Mouse (Mus musculus): ENCODE measurements around the gene Mum1. TPM values are rescaled to one million over a fixed set of nuclear protein-coding genes. Genes with fewer than 3 reads are reported as not detected.

Gene Mum1
- polyA plus RNA-seq (2014; fragmentation: Nextera tagmentation; extraction: Ambion mirVana), result 61.3 and 66.5 TPM in 2 replicates

GRCm38 (mm10) chr10:80226416-80227165, at the start of gene Mum1:
Mum1 (plus strand) TSS chr10:80226434.
- peak; percentile 97 for DNase-seq (ENCODE audit: low spot score)

DNA sequence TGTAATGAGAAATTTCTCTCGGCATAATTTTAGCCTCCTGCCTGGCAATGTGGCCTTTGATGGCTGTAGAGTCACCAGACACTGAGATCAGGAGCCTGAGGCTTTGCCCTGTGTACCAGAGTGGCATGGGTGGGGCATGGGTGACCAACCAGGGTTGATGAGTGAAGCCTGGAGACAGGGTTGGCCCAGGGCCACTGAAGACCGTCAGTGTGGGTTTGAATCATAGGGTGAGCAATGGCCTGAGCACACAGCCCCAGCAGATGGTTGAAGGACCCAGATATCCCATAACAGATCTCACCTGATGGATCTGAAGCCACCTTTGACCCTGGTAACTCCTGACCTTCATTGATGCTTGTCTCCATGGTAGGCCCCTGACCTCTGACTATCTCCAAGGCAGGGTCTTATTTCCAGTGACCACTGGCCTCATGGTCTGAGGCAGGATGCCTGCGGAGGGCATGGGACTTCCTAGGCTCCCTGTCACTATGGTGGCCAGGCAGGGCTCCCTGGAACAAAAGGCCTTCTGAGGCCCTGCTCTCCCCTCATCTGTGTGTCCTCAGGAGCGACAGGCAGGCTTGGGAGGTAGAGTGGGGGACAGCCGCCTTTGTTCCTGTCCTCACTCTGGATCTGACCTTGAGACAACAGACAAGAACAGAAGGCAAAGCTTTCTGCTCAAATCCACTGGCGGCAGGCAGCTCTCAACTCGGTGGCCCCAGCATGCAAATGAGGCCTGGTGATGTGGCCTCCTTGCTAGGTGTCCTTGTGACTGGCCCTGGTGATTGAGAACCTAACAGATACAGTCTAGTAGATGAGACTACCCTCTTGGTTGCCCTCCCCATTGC, 48.6 kb upstream of the Mum1 start:
- DNase-seq (ENCODE audit: low spot score), result no peak

More at GRCm38 (mm10) chr10:80226416-80227165, at the start of gene Mum1:
- Histone ChIP-seq H3K36me3 (ENCODE audit: control insufficient read depth, insufficient read depth, low read length) (peaks cover 29% of the 10 kb centered on the region), H3K4me3 (ENCODE audit: low read depth, low read length) (peak within 1 kb of the TSS; percentile 74), H3K9ac (ENCODE audit: low read length) (peak within 1 kb of the TSS; percentile 84), H3K27ac (ENCODE audit: low read depth) (peak within 1 kb of the TSS; percentile 90), H3K4me2 (ENCODE audit: low read length) (peak within 1 kb of the TSS; percentile 60), H3K27me3 (replicated peaks; ENCODE audit: control insufficient read depth, insufficient read depth, low read length) (no peaks in the 10 kb centered on the region), H3K4me1 (replicated peaks; ENCODE audit: control insufficient read depth, insufficient read depth, low read length) (peaks cover 23% of the 10 kb centered on the region), H3K9me3 (ENCODE audit: control insufficient read depth, low read length) (no peaks in the 10 kb centered on the region)
- under 1% methylated on average over 70 of the region's 75 CpGs for WGBS
- peak; percentile 99 for ATAC-seq (replicated peaks; ENCODE audit: low FRiP score, low TSS enrichment, low read depth)

DNA sequence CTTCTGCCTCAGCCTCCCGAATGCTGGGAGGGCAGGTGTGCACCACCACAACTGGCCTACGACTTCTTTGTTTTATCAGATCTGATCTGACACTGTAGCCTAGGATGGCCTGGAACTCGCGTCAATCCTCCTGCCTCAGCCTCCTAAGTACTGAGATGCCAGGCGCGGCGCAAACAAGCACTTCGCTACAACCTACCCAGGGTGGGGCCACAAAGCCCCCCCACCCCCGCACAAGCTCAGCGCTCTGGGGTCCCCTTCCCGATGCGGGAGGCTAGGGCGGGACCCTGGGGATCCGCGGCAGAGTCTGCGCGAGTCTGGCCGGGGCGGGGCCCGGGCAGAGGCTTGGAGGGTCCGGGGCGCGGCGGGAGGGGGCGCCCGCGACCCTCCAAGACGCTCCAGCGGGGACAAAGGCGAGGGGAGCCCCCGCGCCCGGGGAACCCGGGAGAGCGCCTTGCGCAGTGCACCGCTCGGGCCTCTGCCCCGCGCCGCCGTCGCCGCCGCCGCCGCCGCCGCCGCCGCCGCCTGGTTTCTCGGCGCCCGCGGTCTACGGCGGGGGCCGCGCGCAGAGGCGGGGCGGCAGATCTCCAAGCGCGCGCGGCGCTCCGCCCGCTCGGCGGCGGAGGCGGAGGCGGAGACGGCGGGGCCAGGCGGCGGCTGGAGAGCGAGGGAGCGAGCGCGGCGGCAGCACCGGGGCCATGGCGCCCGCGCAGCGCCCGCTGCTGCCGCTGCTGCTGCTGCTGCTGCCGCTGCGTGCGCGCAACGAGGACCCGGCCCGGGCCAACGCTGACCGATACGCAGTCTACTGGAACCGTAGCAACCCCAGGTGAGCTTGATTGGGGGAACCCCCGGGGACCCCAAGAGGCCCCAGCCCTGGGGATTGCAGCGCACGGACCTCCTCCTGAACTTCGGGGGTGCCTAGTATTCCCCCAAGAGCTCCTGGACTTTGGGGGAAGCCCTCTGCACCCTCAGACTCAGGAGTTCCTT, 46.9 kb upstream of the Mum1 start, which contains the start of gene Efna2:
Gene Efna2 (plus strand): TSS at position 415 of the 984 bp plus-strand sequence.
- DNase-seq (ENCODE audit: low spot score) (no peak), ATAC-seq (replicated peaks; ENCODE audit: low FRiP score, low TSS enrichment, low read depth) (peak; percentile 44)
- Histone ChIP-seq H3K4me2 (ENCODE audit: low read length) (peak within 1 kb of the TSS; percentile 71), H3K4me1 (replicated peaks; ENCODE audit: control insufficient read depth, insufficient read depth, low read length) (peaks cover 14% of the 10 kb centered on the region), H3K36me3 (ENCODE audit: control insufficient read depth, insufficient read depth, low read length) (peaks cover 10% of the 10 kb centered on the region), H3K4me3 (ENCODE audit: low read depth, low read length) (peak within 1 kb of the TSS; percentile 70), H3K27ac (ENCODE audit: low read depth) (peak within 1 kb of the TSS; percentile 54), H3K9me3 (ENCODE audit: control insufficient read depth, low read length) (no peaks in the 10 kb centered on the region), H3K27me3 (replicated peaks; ENCODE audit: control insufficient read depth, insufficient read depth, low read length) (no peaks in the 10 kb centered on the region), H3K9ac (ENCODE audit: low read length) (peak within 1 kb of the TSS; percentile 83)
- WGBS, result 1% methylated on average over 94 of the region's 106 CpGs

More for the DNA sequence above, 48.6 kb upstream of the Mum1 start:
- Histone ChIP-seq H3K27ac (ENCODE audit: low read depth) (no peak overlapping the region), H3K4me2 (ENCODE audit: low read length) (no peak overlapping the region), H3K4me3 (ENCODE audit: low read depth, low read length) (no peak overlapping the region), H3K9ac (ENCODE audit: low read length) (no peak overlapping the region), H3K9me3 (ENCODE audit: control insufficient read depth, low read length) (no peaks in the 10 kb centered on the region), H3K4me1 (replicated peaks; ENCODE audit: control insufficient read depth, insufficient read depth, low read length) (peaks cover 14% of the 10 kb centered on the region), H3K27me3 (replicated peaks; ENCODE audit: control insufficient read depth, insufficient read depth, low read length) (no peaks in the 10 kb centered on the region), H3K36me3 (ENCODE audit: control insufficient read depth, insufficient read depth, low read length) (peaks cover 4% of the 10 kb centered on the region)
- 79% methylated on average over 7 of the region's 7 CpGs for WGBS
- ATAC-seq (replicated peaks; ENCODE audit: low FRiP score, low TSS enrichment, low read depth), result no peak

DNA sequence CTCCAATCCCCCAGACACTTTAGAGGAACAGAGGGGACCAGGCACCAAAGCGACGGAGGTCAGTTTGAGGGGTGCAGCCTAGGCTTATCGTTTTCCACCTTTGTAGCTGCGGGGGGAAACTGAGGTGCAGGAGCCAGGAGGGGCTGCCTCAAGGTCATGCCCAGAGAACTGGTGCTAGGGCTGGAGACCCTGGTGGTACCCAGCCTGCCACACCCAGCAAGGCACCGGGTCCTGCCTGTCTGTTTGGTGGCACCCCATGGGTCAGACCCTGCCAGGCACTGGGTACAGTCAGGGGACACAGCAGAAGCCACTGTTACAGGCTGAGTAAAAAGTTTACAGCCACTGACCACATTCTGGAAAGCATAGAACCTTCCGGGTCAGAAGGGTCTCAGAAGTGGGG, 45.9 kb upstream of the Mum1 start:
- peak overlapping the region; percentile 70 for H3K4me3 ChIP-seq (ENCODE audit: low read depth, low read length)
- H3K27ac ChIP-seq (ENCODE audit: low read depth), result no peak overlapping the region
- WGBS, result 39% methylated on average over 6 of the region's 6 CpGs
- H3K36me3 ChIP-seq (ENCODE audit: control insufficient read depth, insufficient read depth, low read length), result peaks cover 10% of the 10 kb centered on the region
- no peaks in the 10 kb centered on the region for H3K9me3 ChIP-seq (ENCODE audit: control insufficient read depth, low read length)
- DNase-seq (ENCODE audit: low spot score), result no peak
- peak overlapping the region; percentile 71 for H3K4me2 ChIP-seq (ENCODE audit: low read length)
- H3K4me1 ChIP-seq (replicated peaks; ENCODE audit: control insufficient read depth, insufficient read depth, low read length), result peaks cover 14% of the 10 kb centered on the region
- no peak for ATAC-seq (replicated peaks; ENCODE audit: low FRiP score, low TSS enrichment, low read depth)
- H3K9ac ChIP-seq (ENCODE audit: low read length), result peak overlapping the region; percentile 83
- H3K27me3 ChIP-seq (replicated peaks; ENCODE audit: control insufficient read depth, insufficient read depth, low read length), result no peaks in the 10 kb centered on the region

GRCm38 (mm10) chr10:80180823-80181222, 45.4 kb upstream of the Mum1 start:
- Histone ChIP-seq H3K27ac (ENCODE audit: low read depth) (no peak overlapping the region), H3K4me2 (ENCODE audit: low read length) (peak overlapping the region; percentile 71), H3K4me1 (replicated peaks; ENCODE audit: control insufficient read depth, insufficient read depth, low read length) (peaks cover 14% of the 10 kb centered on the region), H3K36me3 (ENCODE audit: control insufficient read depth, insufficient read depth, low read length) (peaks cover 10% of the 10 kb centered on the region), H3K4me3 (ENCODE audit: low read depth, low read length) (peak overlapping the region; percentile 70), H3K9me3 (ENCODE audit: control insufficient read depth, low read length) (no peaks in the 10 kb centered on the region), H3K9ac (ENCODE audit: low read length) (peak overlapping the region; percentile 83), H3K27me3 (replicated peaks; ENCODE audit: control insufficient read depth, insufficient read depth, low read length) (no peaks in the 10 kb centered on the region)
- DNase-seq (ENCODE audit: low spot score) (no peak), ATAC-seq (replicated peaks; ENCODE audit: low FRiP score, low TSS enrichment, low read depth) (no peak)
- 35% methylated on average over 5 of the region's 5 CpGs for WGBS

DNA sequence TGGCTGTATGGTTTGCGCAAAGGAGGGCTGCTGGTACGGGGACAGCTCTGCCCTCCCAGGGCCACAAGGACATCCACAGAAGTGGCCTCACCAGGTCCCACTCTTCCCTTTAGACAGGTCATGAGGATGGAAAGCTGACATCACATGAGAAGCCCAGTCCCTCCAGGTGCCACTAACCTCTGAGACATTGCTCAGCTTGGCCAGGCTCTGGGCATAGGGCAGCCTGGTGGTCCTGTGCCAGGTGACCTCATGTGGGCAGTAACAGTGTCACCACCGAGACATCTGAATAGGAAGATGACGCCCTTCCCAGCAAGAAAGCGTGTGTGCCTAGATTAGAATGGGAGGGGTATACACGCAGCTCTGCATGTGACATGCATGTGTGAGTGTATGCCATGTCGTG, 43.7 kb upstream of the Mum1 start:
- H3K4me3 ChIP-seq (ENCODE audit: low read depth, low read length), result no peak overlapping the region
- peaks cover 14% of the 10 kb centered on the region for H3K4me1 ChIP-seq (replicated peaks; ENCODE audit: control insufficient read depth, insufficient read depth, low read length)
- H3K9me3 ChIP-seq (ENCODE audit: control insufficient read depth, low read length), result no peaks in the 10 kb centered on the region
- no peak overlapping the region for H3K27ac ChIP-seq (ENCODE audit: low read depth)
- no peaks in the 10 kb centered on the region for H3K27me3 ChIP-seq (replicated peaks; ENCODE audit: control insufficient read depth, insufficient read depth, low read length)
- WGBS, result 89% methylated on average over 7 of the region's 7 CpGs
- peaks cover 18% of the 10 kb centered on the region for H3K36me3 ChIP-seq (ENCODE audit: control insufficient read depth, insufficient read depth, low read length)
- H3K4me2 ChIP-seq (ENCODE audit: low read length), result no peak overlapping the region
- no peak overlapping the region for H3K9ac ChIP-seq (ENCODE audit: low read length)
- no peak for DNase-seq (ENCODE audit: low spot score)
- no peak for ATAC-seq (replicated peaks; ENCODE audit: low FRiP score, low TSS enrichment, low read depth)

GRCm38 (mm10) chr10:80186649-80187048, 39.6 kb upstream of the Mum1 start:
- Histone ChIP-seq H3K4me1 (replicated peaks; ENCODE audit: control insufficient read depth, insufficient read depth, low read length) (peaks cover 7% of the 10 kb centered on the region; the same call in 1 of the 2 replicates), H3K9ac (ENCODE audit: low read length) (no peak overlapping the region), H3K4me3 (ENCODE audit: low read depth, low read length) (no peak overlapping the region), H3K9me3 (ENCODE audit: control insufficient read depth, low read length) (no peaks in the 10 kb centered on the region), H3K36me3 (ENCODE audit: control insufficient read depth, insufficient read depth, low read length) (peaks cover 36% of the 10 kb centered on the region), H3K27ac (ENCODE audit: low read depth) (no peak overlapping the region), H3K27me3 (replicated peaks; ENCODE audit: control insufficient read depth, insufficient read depth, low read length) (peaks cover 26% of the 10 kb centered on the region), H3K4me2 (ENCODE audit: low read length) (no peak overlapping the region)
- 51% methylated on average over 27 of the region's 27 CpGs for WGBS
- DNase-seq (ENCODE audit: low spot score) (no peak), ATAC-seq (replicated peaks; ENCODE audit: low FRiP score, low TSS enrichment, low read depth) (no peak)

DNA sequence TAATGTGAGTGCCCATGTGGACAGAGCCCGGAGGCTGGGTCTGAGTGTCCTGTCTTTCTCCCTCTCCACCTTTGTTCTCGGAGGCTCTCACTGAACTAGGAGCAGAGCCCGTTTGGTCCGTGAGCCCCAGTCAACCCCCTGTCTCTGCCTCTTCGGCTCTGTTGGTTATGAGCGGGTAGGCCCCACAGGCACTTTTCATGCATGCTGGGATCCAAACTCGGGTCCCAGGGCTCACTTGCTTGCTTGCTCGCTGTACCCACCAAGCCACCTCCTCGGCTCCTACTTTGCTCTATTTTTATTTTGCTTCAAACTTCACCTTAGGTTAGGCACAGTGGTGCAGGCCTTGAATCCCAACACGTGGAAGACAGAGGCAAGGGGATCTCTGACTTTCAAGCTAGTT, 38.5 kb upstream of the Mum1 start:
- Histone ChIP-seq H3K4me3 (ENCODE audit: low read depth, low read length) (no peak overlapping the region), H3K27ac (ENCODE audit: low read depth) (no peak overlapping the region), H3K27me3 (replicated peaks; ENCODE audit: control insufficient read depth, insufficient read depth, low read length) (peaks cover 32% of the 10 kb centered on the region), H3K4me2 (ENCODE audit: low read length) (no peak overlapping the region), H3K9ac (ENCODE audit: low read length) (no peak overlapping the region), H3K4me1 (replicated peaks; ENCODE audit: control insufficient read depth, insufficient read depth, low read length) (peaks cover 7% of the 10 kb centered on the region; the same call in 1 of the 2 replicates), H3K9me3 (ENCODE audit: control insufficient read depth, low read length) (no peaks in the 10 kb centered on the region), H3K36me3 (ENCODE audit: control insufficient read depth, insufficient read depth, low read length) (peaks cover 31% of the 10 kb centered on the region)
- DNase-seq (ENCODE audit: low spot score), result no peak
- WGBS, result 90% methylated on average over 10 of the region's 10 CpGs
- ATAC-seq (replicated peaks; ENCODE audit: low FRiP score, low TSS enrichment, low read depth), result no peak
